Mouse (Mus musculus) hematopoietic stem cell, adult 5-6 weeks (primary cell): Measurements from ENCODE around the gene Zcchc18. TPM values are rescaled to one million over a fixed set of nuclear protein-coding genes. Genes with fewer than 3 reads are reported as not detected.
A peak's percentile ranks its signal among the peaks of the same experiment; 100 is the strongest.
"Not testable (repeated sequence)": the region's sequence is repeated elsewhere in the genome, so short reads cannot be mapped to it uniquely, and the experiment has no call there.

ENCODE experiments used
- ATAC-seq, 2 experiments: fragments of 125-278 bp in 1 of 2; replicated peaks in 1 of 2; 2 replicates each; pipeline ENCODE4 v1.8.0; 2016 to 2017; ENCODE audit warnings: inconsistent platforms in 2 of 2, mild to moderate bottlenecking in 2 of 2, moderate number of reproducible peaks in 2 of 2, low read depth in 1 of 2, moderate TSS enrichment in 1 of 2; ENCODE audit not compliant: low FRiP score in 2 of 2, poor library complexity in 2 of 2, severe bottlenecking in 2 of 2, insufficient read depth in 1 of 2, low TSS enrichment in 1 of 2
- total RNA-seq: library from RNA; stranded (forward); fragments of 172-1452, 232-1000 nt; gene quantifications from 2 replicates; pipeline ENCODE4 v1.2.3, GENCODE M21; 2017

Zcchc18 gene
- total RNA-seq, result 2.3 and 2.6 TPM in 2 replicates

GRCm38 (mm10) chrX:136992978-136993547, at the start of gene Zcchc18:
Zcchc18 (plus strand) TSS chrX:136993155.
- ATAC-seq, result peak; percentile 97 to 98

GRCm38 (mm10) chrX:136957583-136958279, 35.2 kb upstream of the Zcchc18 start:
- ATAC-seq, result peak; percentile 95 to 99

- not testable (repeated sequence) for ATAC-seq
These were observed 34.7 kb upstream of the Zcchc18 start for GRCm38 (mm10) chrX:136958300-136958699.

- peak; percentile 59 to 66; a peak in 3 of 4 replicates for ATAC-seq
These were observed 33.3 kb upstream of the Zcchc18 start for GRCm38 (mm10) chrX:136959688-136960087.

DNA sequence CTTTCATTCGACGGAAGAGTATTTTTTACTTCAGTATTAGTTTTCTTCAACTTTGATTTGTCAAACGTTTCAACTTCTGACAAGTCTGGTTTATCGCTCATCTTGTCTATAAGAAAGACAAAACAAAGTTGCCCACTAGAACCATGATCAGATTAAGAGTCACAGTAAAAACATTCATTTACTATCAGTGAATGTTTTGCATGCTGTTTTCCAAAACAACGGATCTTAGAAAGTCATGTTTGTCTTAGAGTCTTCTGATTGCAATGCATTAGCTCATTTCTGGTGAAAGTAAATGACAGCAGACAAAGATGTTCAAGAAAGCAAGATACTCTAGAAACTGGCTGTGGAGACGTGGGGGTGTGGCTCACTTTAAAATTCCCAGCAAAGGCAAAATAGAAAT, 17.6 kb upstream of the Zcchc18 start, which contains the start of gene Tmsb15b2:
Gene Tmsb15b2, minus strand, starts transcription at position 101 of the 400 bp plus-strand sequence.
- ATAC-seq, result not testable (repeated sequence)

GRCm38 (mm10) chrX:136976424-136977084, 16.4 kb upstream of the Zcchc18 start, which contains the start of the genes Tmsb15l and Tmsb15b1:
Tmsb15l (minus strand) TSS chrX:136976869.
Tmsb15b1 (minus strand) TSS chrX:136976874.
- peak; percentile 100 for ATAC-seq

DNA sequence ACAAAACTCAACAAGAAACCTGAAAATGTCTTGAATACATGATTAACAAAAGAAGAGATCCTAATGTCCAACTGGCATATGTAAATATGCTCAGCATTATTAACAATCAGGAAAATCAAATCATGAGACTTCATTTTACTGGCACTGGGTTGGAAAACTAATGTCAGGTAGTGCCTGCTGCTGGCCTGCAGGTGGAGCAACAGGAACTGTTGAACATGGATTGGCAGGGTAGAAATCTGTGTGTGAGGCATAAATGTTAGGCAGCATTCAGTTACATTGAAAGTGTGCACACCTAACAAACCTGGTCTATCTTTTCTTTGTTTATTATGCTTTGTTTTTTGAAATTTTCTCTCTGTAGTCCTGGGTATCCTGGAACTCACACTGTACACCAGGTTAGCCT, 14.3 kb upstream of the Zcchc18 start:
- peak; percentile 47 to 59; a peak in 3 of 4 replicates for ATAC-seq

- peak; percentile 98 for ATAC-seq
These were observed 6.9 kb upstream of the Zcchc18 start for GRCm38 (mm10) chrX:136986039-136986438.

DNA sequence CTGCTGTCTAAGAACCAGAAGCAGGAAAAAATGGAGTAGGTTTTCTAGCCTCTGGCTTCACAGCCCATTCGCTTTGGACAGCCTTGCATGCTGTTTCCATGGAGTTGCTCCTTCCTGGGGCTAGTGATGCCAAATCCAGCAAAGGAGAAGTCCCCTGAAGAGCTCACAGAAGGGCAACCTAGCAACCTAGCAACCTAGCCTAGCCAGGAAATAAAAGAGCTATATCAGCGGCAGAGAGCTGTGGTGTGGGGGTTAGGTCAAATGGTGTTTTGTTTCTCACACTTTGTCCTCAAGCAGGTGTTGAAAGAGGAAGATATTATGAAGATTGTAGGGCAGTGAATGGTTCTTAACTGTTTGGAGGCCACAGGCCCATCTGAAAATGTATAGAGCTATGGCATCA, 1.7 kb upstream of the Zcchc18 start:
- peak; percentile 52 to 69 for ATAC-seq

GRCm38 (mm10) chrX:136992191-136992965, 577 bp upstream of the Zcchc18 start:
- peak in 1 of 2 experiments; percentile 12; a peak in 1 of 4 replicates for ATAC-seq

DNA sequence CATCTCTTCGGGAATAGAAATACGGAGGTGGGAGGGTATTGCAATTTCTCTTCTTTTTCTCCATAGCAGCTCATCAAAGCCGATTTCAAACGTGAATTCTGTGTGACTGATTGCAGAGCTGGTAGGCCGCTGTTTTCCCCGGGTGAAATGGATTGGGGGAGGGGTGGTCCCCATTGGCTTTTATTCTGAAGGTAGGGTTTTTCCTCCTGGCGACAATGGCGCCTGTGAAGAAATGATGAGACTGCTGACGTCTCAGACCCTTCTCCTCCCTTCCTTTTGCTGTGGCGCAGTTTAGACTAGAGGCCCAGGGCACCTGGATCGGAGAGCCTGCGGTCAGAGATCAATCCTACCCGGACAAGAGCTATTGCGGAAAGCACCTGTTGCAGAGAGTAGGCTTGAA, 686 bp downstream of the Zcchc18 start:
- no peak for ATAC-seq

- no peak for ATAC-seq
These were observed 3.3 kb downstream of the Zcchc18 start for GRCm38 (mm10) chrX:136996256-136996655.

GRCm38 (mm10) chrX:137015099-137015709, 22.2 kb downstream of the Zcchc18 start:
- ATAC-seq, result peak; percentile 75 to 89

- no peak for ATAC-seq
These were observed 24.7 kb downstream of the Zcchc18 start for GRCm38 (mm10) chrX:137017668-137018067.

DNA sequence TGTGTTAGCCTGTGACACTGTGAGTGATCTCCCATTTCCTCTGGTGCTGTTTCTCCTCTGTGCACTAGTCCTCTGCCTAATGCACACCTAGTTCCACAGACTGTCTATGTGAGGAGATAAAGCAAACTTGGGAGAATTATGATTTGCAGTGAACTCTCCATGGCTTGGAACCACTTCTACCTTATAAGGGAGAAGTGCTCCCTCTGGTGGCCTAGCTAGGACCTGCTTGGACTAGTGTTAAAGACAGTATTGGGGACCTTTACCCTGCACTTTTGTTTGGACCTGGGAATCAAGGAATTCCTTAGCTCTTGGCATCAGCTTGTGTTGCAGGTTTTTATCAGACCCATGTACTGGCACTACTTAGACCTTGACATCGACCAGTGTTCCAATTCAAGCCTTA, 26.4 kb downstream of the Zcchc18 start:
- peak; percentile 82 to 86; a peak in 3 of 4 replicates for ATAC-seq

DNA sequence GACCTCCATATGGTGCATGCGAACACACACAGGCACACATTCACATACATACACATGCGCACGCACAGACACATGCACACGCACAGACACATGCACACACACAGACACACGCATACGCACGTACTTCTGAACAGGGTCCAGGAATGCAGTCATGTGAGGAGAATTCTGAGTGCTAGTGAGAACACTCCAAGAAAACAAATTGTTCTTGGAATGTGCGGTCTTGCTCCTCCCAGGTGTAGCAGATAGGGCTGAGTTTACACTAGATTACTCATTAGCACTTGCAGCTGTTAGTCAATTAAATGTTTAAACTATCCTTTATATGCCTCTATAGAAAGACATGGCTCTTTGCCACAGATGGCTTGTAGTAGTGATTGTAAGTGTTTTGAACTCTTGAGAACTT, 38.0 kb downstream of the Zcchc18 start:
- ATAC-seq, result no peak

DNA sequence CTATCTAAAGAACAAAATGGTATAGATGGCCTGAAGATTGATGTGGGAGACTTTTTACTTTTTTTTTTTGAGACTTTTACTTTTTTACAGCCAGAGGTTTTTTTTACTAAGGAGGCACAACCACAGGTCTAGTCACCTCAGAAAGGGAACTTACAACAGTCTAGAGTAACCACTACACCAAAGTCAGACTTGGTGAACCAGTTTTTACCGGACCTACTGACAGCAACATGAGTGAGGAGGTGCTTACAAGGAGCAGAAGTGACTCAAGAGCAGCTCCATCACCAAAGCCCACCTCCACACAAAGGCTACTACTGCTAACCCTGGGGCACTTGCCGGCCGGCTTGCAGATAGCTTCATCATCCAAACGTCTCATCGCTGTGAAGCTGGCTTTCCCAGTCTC, 38.8 kb downstream of the Zcchc18 start:
- no peak for ATAC-seq
